Mouse (Mus musculus) cortical plate, adult 2 months (tissue): Measurements from ENCODE around the gene Vwf.

Source experiments
- CTCF ChIP-seq: fragments of 200-500 bp; IDR thresholded peaks from 2 replicates; pipeline ENCODE4 v1.5.1; 2011; ENCODE audit warnings: mild to moderate bottlenecking, control low read depth, low read length; ENCODE audit not compliant: insufficient read depth; ENCODE audit errors: extremely low read depth
- POLR2A ChIP-seq: fragments of 200-500 bp; IDR thresholded peaks from 2 replicates; pipeline ENCODE4 v1.6.1; 2011; ENCODE audit warnings: mild to moderate bottlenecking, low read length, control low read depth; ENCODE audit not compliant: insufficient read depth; ENCODE audit errors: extremely low read depth

GRCm38 (mm10) chr6:125521558-125522193 is 24.9 kb upstream of the Vwf start:
- TF ChIP-seq CTCF: no peak
- TF ChIP-seq POLR2A: no peak
